Mouse (Mus musculus): ENCODE measurements around the gene Tet3. TPM values are rescaled to one million over a fixed set of nuclear protein-coding genes. Genes with fewer than 3 reads are reported as not detected.

Tet3 gene
- polyA plus RNA-seq, 1 experiment from 2014 or later = 52.2 TPM

DNA sequence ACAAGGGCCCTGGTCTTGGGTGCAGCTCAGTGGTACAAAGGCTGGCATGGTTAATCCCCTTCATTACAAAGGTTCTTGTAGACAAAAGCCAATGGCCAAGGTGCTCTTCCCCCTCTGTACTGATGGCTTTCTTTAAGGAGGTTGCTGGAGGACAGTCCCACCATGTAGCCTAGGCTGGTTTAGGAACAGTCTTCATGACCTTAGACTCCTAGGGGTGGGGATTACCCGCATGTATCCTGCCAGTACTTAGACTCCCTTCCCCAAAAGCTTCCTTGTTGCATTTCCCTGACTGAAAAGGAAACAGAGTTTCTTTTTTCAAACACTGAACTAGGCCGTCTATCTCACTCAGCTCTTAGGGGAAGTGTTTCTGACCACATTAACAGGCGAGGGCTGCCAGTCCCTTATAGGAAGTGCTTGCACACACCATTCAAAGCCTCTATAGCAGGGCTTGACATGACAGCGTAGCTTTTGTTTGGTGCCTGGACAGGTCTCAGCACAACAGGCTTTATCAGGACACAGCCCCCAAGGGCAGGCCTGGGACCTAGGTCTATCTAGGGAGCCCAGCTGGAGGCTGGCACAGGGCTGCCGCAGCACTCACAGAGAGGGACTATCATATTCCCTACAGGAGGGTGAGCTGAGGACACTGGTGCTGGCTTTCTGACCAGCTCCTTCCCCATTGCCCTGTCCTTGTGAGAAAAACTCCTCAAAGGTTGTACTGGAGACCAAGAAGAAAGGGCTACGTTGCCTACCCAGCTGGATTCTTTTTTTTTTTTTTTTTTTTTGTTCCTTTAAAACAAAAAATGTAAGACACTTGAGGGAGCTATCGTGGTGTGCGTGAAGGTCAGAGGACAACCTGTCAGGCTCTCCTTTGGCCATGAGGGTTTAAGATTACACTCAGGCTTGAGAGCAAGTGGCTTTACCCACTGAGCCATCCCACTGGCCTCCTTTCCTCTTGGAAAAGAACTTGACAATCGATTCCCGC is 77.1 kb downstream of the Tet3 start:
- ATAC-seq (ENCODE audit: low FRiP score) = no peak
- no peak for DNase-seq (ENCODE audit: low spot score)
- Histone ChIP-seq H3K9me3 (ENCODE audit: control insufficient read depth, low read length) (no peaks in the 10 kb centered on the region), H3K9ac (no peak overlapping the region), H3K36me3 (replicated peaks; ENCODE audit: control insufficient read depth, insufficient read depth) (peaks cover 85% of the 10 kb centered on the region), H3K27me3 (ENCODE audit: control insufficient read depth, insufficient read depth, low read length) (no peaks in the 10 kb centered on the region), H3K27ac (no peak overlapping the region), H3K4me3 (replicated peaks; ENCODE audit: low read length) (no peak overlapping the region), H3K4me1 (replicated peaks; ENCODE audit: control insufficient read depth, insufficient read depth, low read length) (no peaks in the 10 kb centered on the region), H3K4me2 (replicated peaks) (no peak overlapping the region)
- WGBS = 86% methylated on average over 10 of the region's 10 CpGs

DNA sequence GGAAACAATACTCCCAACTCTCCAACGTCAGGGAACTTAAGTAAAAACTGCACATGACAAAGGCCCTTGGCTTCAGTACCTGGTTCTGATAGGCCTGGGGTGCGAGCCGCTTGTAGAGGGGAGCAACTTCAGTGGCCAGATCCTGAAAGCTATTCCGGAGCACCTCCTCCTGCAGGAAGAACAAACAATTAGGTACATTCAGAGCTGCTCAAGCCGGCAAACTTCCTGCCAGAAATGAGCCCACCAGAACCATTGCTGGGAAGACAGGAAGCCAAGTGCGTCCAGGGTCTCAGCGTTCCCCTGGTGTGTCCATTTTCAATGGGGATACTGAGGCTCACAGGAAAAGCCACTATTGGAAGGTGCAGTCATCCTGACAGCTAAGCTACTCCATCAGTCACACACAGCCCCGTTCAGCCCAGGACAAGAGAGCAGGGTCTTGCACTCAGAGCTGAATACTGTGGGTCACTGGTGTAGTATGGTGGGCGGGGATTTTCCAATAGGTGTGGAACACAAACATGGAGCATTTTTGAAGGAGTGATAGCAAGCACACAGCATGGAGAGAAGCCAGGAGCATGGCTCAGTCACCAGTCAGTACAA is 85.1 kb downstream of the Tet3 start:
- WGBS = 87% methylated on average over 9 of the region's 9 CpGs
- no peak overlapping the region for H3K4me3 ChIP-seq (replicated peaks; ENCODE audit: low read length)
- H3K4me2 ChIP-seq (replicated peaks) = no peak overlapping the region
- no peak overlapping the region for H3K27ac ChIP-seq
- no peaks in the 10 kb centered on the region for H3K4me1 ChIP-seq (replicated peaks; ENCODE audit: control insufficient read depth, insufficient read depth, low read length)
- H3K9ac ChIP-seq = no peak overlapping the region
- DNase-seq (ENCODE audit: low spot score) (no peak), ATAC-seq (ENCODE audit: low FRiP score) (no peak)
- peaks cover 100% of the 10 kb centered on the region for H3K36me3 ChIP-seq (replicated peaks; ENCODE audit: control insufficient read depth, insufficient read depth)
- H3K27me3 ChIP-seq (ENCODE audit: control insufficient read depth, insufficient read depth, low read length) = no peaks in the 10 kb centered on the region
- no peaks in the 10 kb centered on the region for H3K9me3 ChIP-seq (ENCODE audit: control insufficient read depth, low read length)

DNA sequence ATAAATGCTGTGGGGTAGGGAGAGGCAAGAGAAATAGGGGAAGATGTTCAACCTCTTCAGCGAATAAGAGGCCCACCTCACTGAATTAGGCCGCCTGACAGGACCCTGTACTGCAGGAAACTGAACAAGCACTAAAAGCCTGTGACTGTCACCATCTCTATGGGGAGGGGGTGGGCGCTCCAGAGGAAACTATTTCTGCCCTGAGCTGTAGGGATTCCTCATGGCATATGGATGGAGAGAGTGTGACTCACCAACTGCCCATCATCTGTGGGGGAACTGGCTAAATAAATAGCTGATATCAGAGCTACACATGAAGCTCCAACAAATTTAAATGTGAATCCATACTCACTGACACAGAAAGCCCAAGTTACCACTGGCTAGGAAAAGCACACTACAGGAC is 87.5 kb downstream of the Tet3 start:
- DNase-seq (ENCODE audit: low spot score) (no peak), ATAC-seq (ENCODE audit: low FRiP score) (no peak)

DNA sequence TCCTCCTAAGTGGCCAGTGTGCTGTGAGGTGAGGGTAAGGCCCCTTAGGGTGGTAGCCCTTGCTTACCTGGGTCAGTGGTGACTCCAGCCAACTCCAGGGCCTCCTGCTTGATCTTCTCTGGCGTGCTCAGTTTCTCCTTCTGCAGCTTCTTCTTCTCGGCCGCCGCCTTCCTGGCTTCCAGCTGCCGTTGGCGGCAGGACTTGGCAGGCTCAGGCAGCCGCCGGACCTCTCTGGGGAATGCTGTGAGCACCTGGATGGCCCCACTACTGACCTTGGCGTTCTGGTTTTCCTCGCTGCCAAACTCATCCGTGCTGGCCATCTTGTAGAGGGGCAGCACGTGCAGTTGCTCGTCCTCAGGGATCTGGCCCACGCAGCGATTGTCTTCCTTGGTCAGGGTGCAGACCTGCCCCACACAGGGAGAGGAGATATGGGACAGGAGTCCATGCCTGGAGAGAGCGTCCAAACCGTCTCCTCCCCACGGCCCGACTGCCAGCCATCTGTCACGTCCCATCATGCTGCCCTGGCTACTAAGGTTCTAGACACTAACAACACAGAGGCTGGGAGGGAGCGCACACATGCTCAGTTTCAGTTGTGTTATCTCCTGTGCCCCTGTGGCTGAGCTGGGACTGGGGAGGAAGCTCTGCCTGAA is 88.4 kb downstream of the Tet3 start:
- 93% methylated on average over 21 of the region's 21 CpGs for WGBS
- H3K27me3 ChIP-seq (ENCODE audit: control insufficient read depth, insufficient read depth, low read length) = no peaks in the 10 kb centered on the region
- ATAC-seq (ENCODE audit: low FRiP score) = no peak

More for the DNA sequence above, 87.5 kb downstream of the Tet3 start:
- Histone ChIP-seq H3K27me3 (ENCODE audit: control insufficient read depth, insufficient read depth, low read length) (no peaks in the 10 kb centered on the region), H3K27ac (no peak overlapping the region), H3K9ac (no peak overlapping the region), H3K4me3 (replicated peaks; ENCODE audit: low read length) (no peak overlapping the region), H3K4me1 (replicated peaks; ENCODE audit: control insufficient read depth, insufficient read depth, low read length) (no peaks in the 10 kb centered on the region), H3K4me2 (replicated peaks) (no peak overlapping the region), H3K36me3 (replicated peaks; ENCODE audit: control insufficient read depth, insufficient read depth) (peaks cover 100% of the 10 kb centered on the region), H3K9me3 (ENCODE audit: control insufficient read depth, low read length) (no peaks in the 10 kb centered on the region)
- WGBS = 89% methylated on average over 3 of the region's 3 CpGs

DNA sequence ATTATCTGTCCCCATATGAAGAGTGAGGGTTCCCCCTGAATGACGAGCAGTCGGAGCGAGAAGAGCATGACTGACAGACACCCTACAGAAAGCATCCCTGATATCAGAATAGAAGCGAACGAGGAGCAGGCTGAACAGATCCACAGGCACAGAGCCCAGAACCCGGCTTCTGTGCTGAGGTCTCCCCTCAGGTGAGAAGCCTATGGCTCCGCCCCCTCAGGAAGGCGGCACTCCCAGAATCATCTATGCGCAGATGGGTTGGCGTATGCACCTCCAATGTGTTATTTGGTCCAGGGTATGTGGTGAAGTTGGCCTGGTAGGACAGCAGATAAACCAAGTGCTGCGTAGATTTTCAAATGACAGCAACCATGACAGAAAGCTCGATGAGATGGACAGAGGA is 95.8 kb downstream of the Tet3 start:
- Histone ChIP-seq H3K4me1 (replicated peaks; ENCODE audit: control insufficient read depth, insufficient read depth, low read length) (no peaks in the 10 kb centered on the region), H3K27ac (no peak overlapping the region), H3K36me3 (replicated peaks; ENCODE audit: control insufficient read depth, insufficient read depth) (peaks cover 75% of the 10 kb centered on the region), H3K4me2 (replicated peaks) (no peak overlapping the region), H3K27me3 (ENCODE audit: control insufficient read depth, insufficient read depth, low read length) (no peaks in the 10 kb centered on the region), H3K9me3 (ENCODE audit: control insufficient read depth, low read length) (no peaks in the 10 kb centered on the region), H3K4me3 (replicated peaks; ENCODE audit: low read length) (no peak overlapping the region), H3K9ac (no peak overlapping the region)
- ATAC-seq (ENCODE audit: low FRiP score) (no peak), DNase-seq (ENCODE audit: low spot score) (no peak)
- 87% methylated on average over 12 of the region's 12 CpGs for WGBS

More for the DNA sequence above, 88.4 kb downstream of the Tet3 start:
- Histone ChIP-seq H3K9me3 (ENCODE audit: control insufficient read depth, low read length) (no peaks in the 10 kb centered on the region), H3K4me1 (replicated peaks; ENCODE audit: control insufficient read depth, insufficient read depth, low read length) (no peaks in the 10 kb centered on the region), H3K36me3 (replicated peaks; ENCODE audit: control insufficient read depth, insufficient read depth) (peaks cover 99% of the 10 kb centered on the region), H3K4me3 (replicated peaks; ENCODE audit: low read length) (no peak overlapping the region), H3K27ac (no peak overlapping the region), H3K4me2 (replicated peaks) (no peak overlapping the region), H3K9ac (no peak overlapping the region)
- no peak for DNase-seq (ENCODE audit: low spot score)

DNA sequence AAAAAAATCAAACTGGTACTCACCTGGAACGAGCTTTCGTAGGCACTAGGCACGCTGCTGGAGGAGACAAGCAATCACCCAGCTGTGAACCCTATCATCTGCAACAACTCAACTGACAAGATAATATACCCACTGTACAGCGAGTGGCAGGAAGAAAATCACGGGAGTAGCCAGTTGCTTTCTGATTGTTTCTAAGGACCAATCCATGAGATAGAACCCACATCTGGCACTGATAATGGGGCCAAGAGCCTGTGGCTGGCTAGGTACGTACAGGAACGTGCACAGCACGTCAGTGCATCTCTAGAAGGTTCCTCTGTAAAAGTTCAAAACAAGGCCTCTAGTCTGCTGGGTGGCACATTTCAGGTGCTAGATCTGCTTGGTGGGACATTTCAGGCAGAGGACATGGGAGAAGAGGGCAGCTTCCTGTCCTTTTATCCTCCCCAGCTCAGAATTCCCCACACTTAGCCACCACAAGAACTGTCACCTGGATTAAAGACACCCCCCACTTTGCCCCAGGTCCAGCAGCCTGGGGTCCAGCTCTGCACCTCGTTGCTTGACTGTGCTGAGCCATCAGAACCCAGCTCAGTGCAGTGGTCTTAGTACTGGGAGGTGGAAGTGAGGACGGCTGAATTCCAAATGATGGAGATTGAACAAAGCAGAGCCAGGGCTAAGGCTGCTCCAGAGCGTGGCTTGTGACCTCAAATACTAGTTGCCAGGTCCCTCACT is 97.2 kb downstream of the Tet3 start:
- Histone ChIP-seq H3K27ac (no peak overlapping the region), H3K9ac (no peak overlapping the region), H3K27me3 (ENCODE audit: control insufficient read depth, insufficient read depth, low read length) (no peaks in the 10 kb centered on the region), H3K4me3 (replicated peaks; ENCODE audit: low read length) (no peak overlapping the region), H3K4me1 (replicated peaks; ENCODE audit: control insufficient read depth, insufficient read depth, low read length) (no peaks in the 10 kb centered on the region), H3K9me3 (ENCODE audit: control insufficient read depth, low read length) (no peaks in the 10 kb centered on the region), H3K36me3 (replicated peaks; ENCODE audit: control insufficient read depth, insufficient read depth) (peaks cover 62% of the 10 kb centered on the region), H3K4me2 (replicated peaks) (no peak overlapping the region)
- DNase-seq (ENCODE audit: low spot score) = no peak
- no peak for ATAC-seq (ENCODE audit: low FRiP score)
- 91% methylated on average over 11 of the region's 11 CpGs for WGBS

DNA sequence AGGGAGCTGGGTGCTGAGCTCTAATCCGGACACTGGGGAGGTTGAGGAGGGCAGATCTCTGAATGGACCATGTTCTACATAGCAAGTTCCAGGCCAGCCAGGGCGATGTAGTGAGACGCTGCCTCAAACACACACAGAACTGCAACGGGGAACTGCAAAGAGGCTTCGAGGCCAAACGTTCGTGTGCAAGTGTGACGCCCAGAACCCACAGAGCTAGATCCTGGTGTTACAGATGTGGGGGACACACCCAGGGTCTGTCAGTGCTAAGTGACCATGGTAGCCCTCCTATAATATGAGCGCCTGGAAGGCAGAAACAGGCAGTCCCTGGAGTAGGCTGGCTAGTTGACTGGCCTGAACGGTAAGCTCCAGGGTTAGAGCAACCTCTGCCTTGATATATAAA is 101.4 kb downstream of the Tet3 start:
- DNase-seq (ENCODE audit: low spot score) (no peak), ATAC-seq (ENCODE audit: low FRiP score) (no peak)
- no peaks in the 10 kb centered on the region for H3K4me1 ChIP-seq (replicated peaks; ENCODE audit: control insufficient read depth, insufficient read depth, low read length)
- no peaks in the 10 kb centered on the region for H3K27me3 ChIP-seq (ENCODE audit: control insufficient read depth, insufficient read depth, low read length)
- 93% methylated on average over 10 of the region's 10 CpGs for WGBS
- H3K4me2 ChIP-seq (replicated peaks) = no peak overlapping the region
- H3K9ac ChIP-seq = no peak overlapping the region
- H3K27ac ChIP-seq = no peak overlapping the region
- no peak overlapping the region for H3K4me3 ChIP-seq (replicated peaks; ENCODE audit: low read length)
- H3K36me3 ChIP-seq (replicated peaks; ENCODE audit: control insufficient read depth, insufficient read depth) = peaks cover 70% of the 10 kb centered on the region
- no peaks in the 10 kb centered on the region for H3K9me3 ChIP-seq (ENCODE audit: control insufficient read depth, low read length)

DNA sequence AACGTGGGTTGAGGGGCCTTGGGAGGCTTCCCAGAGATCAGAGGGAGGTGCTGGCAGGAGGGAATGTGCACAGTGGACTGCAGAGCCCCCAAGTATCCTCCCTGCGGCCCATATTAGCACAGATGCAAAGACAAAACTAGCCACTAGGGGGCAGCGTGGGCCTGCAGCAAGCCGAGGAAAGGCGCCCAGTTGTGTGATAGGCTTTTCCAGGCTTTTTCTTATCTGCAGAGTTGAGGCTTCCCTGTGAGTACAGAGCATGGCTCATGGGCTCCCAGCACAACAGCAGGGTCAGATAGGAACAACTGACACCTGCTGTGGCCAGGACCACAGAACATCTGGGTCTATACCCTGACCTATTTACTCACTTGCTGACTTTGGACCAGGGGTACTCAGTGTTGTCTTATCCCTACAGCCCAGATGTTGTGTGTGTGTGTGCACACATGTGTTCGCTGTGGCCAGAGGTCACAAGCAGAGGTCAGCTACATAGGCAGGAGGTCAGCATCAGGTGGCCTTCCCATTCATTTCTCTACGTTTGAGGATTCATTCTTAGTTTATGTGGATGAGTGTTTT is 102.2 kb downstream of the Tet3 start:
- peak; percentile 62 for ATAC-seq (ENCODE audit: low FRiP score)
- peaks cover 66% of the 10 kb centered on the region for H3K36me3 ChIP-seq (replicated peaks; ENCODE audit: control insufficient read depth, insufficient read depth)
- no peaks in the 10 kb centered on the region for H3K4me1 ChIP-seq (replicated peaks; ENCODE audit: control insufficient read depth, insufficient read depth, low read length)

More for the DNA sequence above, 102.2 kb downstream of the Tet3 start:
- WGBS = 24% methylated on average over 7 of the region's 7 CpGs
- H3K27ac ChIP-seq = no peak overlapping the region
- no peaks in the 10 kb centered on the region for H3K27me3 ChIP-seq (ENCODE audit: control insufficient read depth, insufficient read depth, low read length)
- no peaks in the 10 kb centered on the region for H3K9me3 ChIP-seq (ENCODE audit: control insufficient read depth, low read length)
- no peak overlapping the region for H3K4me3 ChIP-seq (replicated peaks; ENCODE audit: low read length)
- H3K4me2 ChIP-seq (replicated peaks) = no peak overlapping the region
- no peak overlapping the region for H3K9ac ChIP-seq
- peak; percentile 94 for DNase-seq (ENCODE audit: low spot score)

All from hindbrain, embryonic 14.5 days (tissue).